Mouse (Mus musculus): ENCODE results near the gene Asphd2.

DNA sequence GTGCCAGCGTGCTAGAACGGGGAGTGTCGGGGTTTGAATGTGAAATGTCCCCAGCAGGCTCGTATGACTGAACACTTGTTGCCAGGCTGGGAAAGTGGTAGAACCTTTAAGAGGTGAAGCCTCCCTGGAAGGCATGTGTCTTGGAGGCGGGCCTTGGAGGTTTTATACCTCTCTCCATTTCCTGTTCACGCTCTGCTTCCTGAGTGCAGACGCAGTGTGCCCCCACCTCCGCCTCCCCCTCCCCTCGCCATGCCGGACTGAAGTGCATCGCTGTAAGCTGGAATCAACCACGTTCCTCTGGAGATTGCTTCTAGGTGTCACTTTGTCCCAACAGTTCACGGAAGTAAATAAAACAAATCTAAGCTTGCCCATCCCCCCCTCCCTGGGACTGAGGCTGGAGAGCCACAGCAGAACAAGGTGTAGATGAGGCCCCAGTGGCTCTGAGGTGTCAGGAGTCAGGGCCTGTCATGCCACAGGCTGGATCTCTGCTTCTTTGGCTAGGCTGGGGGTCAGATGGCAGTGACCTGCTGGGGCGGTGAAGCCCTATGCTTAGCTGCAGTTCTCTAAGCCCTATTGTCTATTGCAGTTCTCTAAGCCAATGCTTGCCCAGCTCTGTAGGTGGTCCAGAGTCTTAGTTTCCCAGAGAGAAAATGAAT is 36.6 kb upstream of the Asphd2 start:
- TF ChIP-seq CTCF (IDR thresholded peaks at IDR 0.05; ENCODE audit: borderline replicate concordance, insufficient read depth, low read length) (no peak), POLR2A (IDR thresholded peaks at IDR 0.05; ENCODE audit: low read depth, low read length) (no peak)
